Mouse (Mus musculus) G1E (cell line): ENCODE results near the gene Ercc6l2. TPM values are rescaled to one million over a fixed set of nuclear protein-coding genes. Genes with fewer than 3 reads are reported as not detected.

Source experiments
- ATAC-seq: 2 replicates; pipeline ENCODE4 v1.8.0; 2016; ENCODE audit warnings: mild to moderate bottlenecking; ENCODE audit not compliant: insufficient number of reproducible peaks, poor library complexity, low FRiP score, severe bottlenecking; ENCODE audit errors: extremely low read depth
- DNase-seq: peaks from one replicate; pipeline ENCODE4 v3.0.0; 2012; ENCODE audit warnings: low spot score
- H3K27me3 ChIP-seq: 2 replicates; pipeline ENCODE4 v1.6.1; 2012; ENCODE audit warnings: mild to moderate bottlenecking, low read length, inconsistent platforms; ENCODE audit not compliant: insufficient read depth
- H3K36me3 ChIP-seq: replicated peaks from 2 replicates; pipeline ENCODE3; 2012; ENCODE audit warnings: mild to moderate bottlenecking, inconsistent platforms
- H3K4me1 ChIP-seq: 2 replicates; pipeline ENCODE4 v1.6.1; 2012; ENCODE audit warnings: low read depth, low read length, inconsistent platforms, mixed read lengths; ENCODE audit not compliant: insufficient read depth
- H3K4me3 ChIP-seq: 2 replicates; pipeline ENCODE4 v1.5.1; 2012; ENCODE audit warnings: low read depth, mild to moderate bottlenecking, inconsistent platforms, low read length, moderate library complexity, mixed read lengths
- H3K9me3 ChIP-seq: replicated peaks from 2 replicates; pipeline ENCODE4 v1.6.1; 2012; ENCODE audit warnings: inconsistent platforms
- CTCF ChIP-seq: IDR thresholded peaks from 2 replicates; pipeline ENCODE4 v1.5.1; 2012; ENCODE audit warnings: low read depth, low read length, inconsistent platforms, mixed read lengths
- GATA1 ChIP-seq: IDR thresholded peaks from 2 replicates; pipeline ENCODE4 v1.6.1; 2012; ENCODE audit warnings: borderline replicate concordance, low read length, inconsistent platforms, mixed read lengths
- GATA2 ChIP-seq: IDR thresholded peaks from 2 replicates; pipeline ENCODE4 v1.6.1; 2012; ENCODE audit warnings: low read depth, low read length, inconsistent platforms, borderline replicate concordance
- POLR2AphosphoS5 ChIP-seq: IDR thresholded peaks from 2 replicates; pipeline ENCODE4 v1.6.1; 2012; ENCODE audit warnings: low read depth, low read length, inconsistent platforms; ENCODE audit not compliant: insufficient replicate concordance
- TAL1 ChIP-seq: conservative IDR thresholded peaks from 2 replicates; pipeline ENCODE4 v1.6.1; 2012; ENCODE audit warnings: low read depth, low read length, inconsistent platforms, mixed read lengths
- polyA plus RNA-seq: library from polyadenylated mRNA; stranded (reverse); fragments of >175 nt; gene quantifications from 2 replicates; pipeline ENCODE4 v1.2.3, GENCODE M21; 2012
- total RNA-seq, 2 experiments: library from RNA; stranded (forward) in 1 of 2; stranded (reverse) in 1 of 2; fragments of 200-1000 nt in 1 of 2; fragments of >200 nt in 1 of 2; fragmentation: Nextera tagmentation in 1 of 2; gene quantifications; 2 replicates each; pipeline ENCODE4 v1.2.3; 2014 to 2017

Ercc6l2 gene
- total and polyA plus RNA-seq, 3 experiments, result 11.0 to 96.8 (median 31.9) TPM

- TF ChIP-seq POLR2AphosphoS5 (no peak), CTCF (no peak), GATA2 (no peak), GATA1 (no peak), TAL1 (no peak)
- no peak for ATAC-seq
- Histone ChIP-seq H3K9me3 (no peaks in the 10 kb centered on the region), H3K27me3 (peaks cover under 1% of the 10 kb centered on the region; the same call in 1 of the 2 replicates), H3K4me3 (no peak overlapping the region), H3K36me3 (no peaks in the 10 kb centered on the region), H3K4me1 (peaks cover 22% of the 10 kb centered on the region)
- no peak for DNase-seq
Observed at GRCm38 (mm10) chr13:63941170-63941569, 126.1 kb downstream of the Ercc6l2 start.

- TF ChIP-seq GATA1, result no peak
- no peak for TF ChIP-seq GATA2
- no peak for TF ChIP-seq TAL1
- no peak for TF ChIP-seq CTCF
- TF ChIP-seq POLR2AphosphoS5, result no peak
- no peak overlapping the region for H3K4me3 ChIP-seq
- H3K9me3 ChIP-seq, result no peaks in the 10 kb centered on the region
- no peak for DNase-seq
- ATAC-seq, result peak; percentile 58; the same call in 1 of the 2 replicates
- no peaks in the 10 kb centered on the region for H3K36me3 ChIP-seq
- peaks cover 19% of the 10 kb centered on the region for H3K4me1 ChIP-seq
- peaks cover 12% of the 10 kb centered on the region for H3K27me3 ChIP-seq
Observed at GRCm38 (mm10) chr13:63943605-63944004, 128.6 kb downstream of the Ercc6l2 start.

DNA sequence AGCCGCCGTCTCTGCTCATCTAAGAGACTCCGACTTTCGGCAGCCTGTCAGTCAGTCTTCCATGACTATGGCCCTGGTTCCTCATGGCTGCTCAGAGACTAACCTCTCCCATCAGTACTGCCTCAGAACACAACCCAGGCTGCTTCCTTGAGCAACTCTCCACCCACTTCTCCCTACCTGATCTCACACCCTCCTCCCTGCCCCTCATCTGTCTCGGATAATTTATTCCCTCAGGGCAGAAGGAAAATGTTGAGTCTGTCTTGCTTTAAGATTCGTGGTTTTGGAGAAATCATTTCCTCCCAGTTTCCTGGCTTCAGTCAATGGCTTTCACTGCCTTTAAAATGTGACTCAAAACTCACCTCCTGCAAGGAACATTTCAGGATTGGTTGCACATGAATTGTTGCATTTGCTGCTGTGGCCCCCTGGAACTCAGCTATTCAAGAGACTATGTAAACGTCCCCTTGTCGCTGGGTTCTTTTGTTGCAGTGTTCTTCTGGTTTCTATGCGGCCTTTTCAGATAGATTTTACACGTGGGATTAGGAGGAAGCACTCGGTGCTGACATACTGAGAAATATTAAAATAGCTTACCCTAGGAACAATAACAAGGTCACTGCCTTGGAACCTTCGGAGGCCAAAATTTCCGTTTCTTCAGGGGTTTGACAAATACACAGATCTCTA is 129.4 kb downstream of the Ercc6l2 start:
- peaks cover 19% of the 10 kb centered on the region for H3K27me3 ChIP-seq
- TF ChIP-seq GATA2 (no peak), GATA1 (no peak), POLR2AphosphoS5 (no peak), CTCF (no peak), TAL1 (no peak)
- ATAC-seq (no peak), DNase-seq (no peak)
- no peaks in the 10 kb centered on the region for H3K9me3 ChIP-seq
- peaks cover 19% of the 10 kb centered on the region for H3K4me1 ChIP-seq
- H3K4me3 ChIP-seq, result no peak overlapping the region
- H3K36me3 ChIP-seq, result no peaks in the 10 kb centered on the region

Other genes starting within 250 kb of the Ercc6l2 start
- 40.8 and 47.9 TPM in 2 replicates for gene Ptch1, start 241.6 kb upstream of the Ercc6l2 start, total RNA-seq (2014; fragmentation: Nextera tagmentation)
- gene Ptch1, start 241.6 kb upstream of the Ercc6l2 start, total RNA-seq (2017), result 9.6 and 11.9 TPM in 2 replicates
- gene Ptch1, start 241.6 kb upstream of the Ercc6l2 start, polyA plus RNA-seq, result 39.0 and 56.7 TPM in 2 replicates